Mouse (Mus musculus): ENCODE measurements around the gene Naip2. TPM values are rescaled to one million over a fixed set of nuclear protein-coding genes. Genes with fewer than 3 reads are reported as not detected.
"Not testable (repeated sequence)": the region's sequence is repeated elsewhere in the genome, so short reads cannot be mapped to it uniquely, and the experiment has no call there.

Naip2 gene
- under 1 TPM; 0.10 TPM for total RNA-seq (2021)
- long read RNA-seq, experiment 1 = 0 reads
- long read RNA-seq, experiment 2 = 0 reads

GRCm38 (mm10) chr13:100201659-100202333, at the start of gene Naip2:
Gene Naip2, minus strand, starts transcription at chr13:100202092.
- DNase-seq; intact Hi-C loops (cut with DNase I): not testable (repeated sequence)

- intact Hi-C loops (cut with DNase I); DNase-seq: not testable (repeated sequence)
Observed at GRCm38 (mm10) chr13:100246896-100247519, 45.1 kb upstream of the Naip2 start.

GRCm38 (mm10) chr13:100246223-100246622, 44.3 kb upstream of the Naip2 start, which contains the start of gene Naip5:
Gene Naip5, minus strand, starts transcription at chr13:100246323.
- intact Hi-C loops (cut with DNase I); DNase-seq: not testable (repeated sequence)

- DNase-seq = no peak
Observed at GRCm38 (mm10) chr13:100243702-100244101, 41.8 kb upstream of the Naip2 start.

GRCm38 (mm10) chr13:100213683-100214082, 11.8 kb upstream of the Naip2 start:
- not testable (repeated sequence) for DNase-seq

More at GRCm38 (mm10) chr13:100243702-100244101, 41.8 kb upstream of the Naip2 start:
- intact Hi-C loops (cut with DNase I) = no loop called here

GRCm38 (mm10) chr13:100210540-100210939, 8.6 kb upstream of the Naip2 start:
- intact Hi-C loops (cut with DNase I) = no loop called here
- DNase-seq = no peak

More at GRCm38 (mm10) chr13:100213683-100214082, 11.8 kb upstream of the Naip2 start:
- intact Hi-C loops (cut with DNase I) = not testable (repeated sequence)

GRCm38 (mm10) chr13:100203319-100203718, 1.4 kb upstream of the Naip2 start:
- intact Hi-C loops (cut with DNase I) = no loop called here
- DNase-seq = no peak

GRCm38 (mm10) chr13:100200778-100201177, 1.1 kb downstream of the Naip2 start:
- intact Hi-C loops (cut with DNase I) = no loop called here
- DNase-seq = no peak

- intact Hi-C loops (cut with DNase I) = no loop called here
- DNase-seq = no peak
Observed at GRCm38 (mm10) chr13:100195421-100195820, 6.5 kb downstream of the Naip2 start.

- DNase-seq; intact Hi-C loops (cut with DNase I): not testable (repeated sequence)
Observed at GRCm38 (mm10) chr13:100183111-100183510, 18.8 kb downstream of the Naip2 start.

- intact Hi-C loops (cut with DNase I); DNase-seq: not testable (repeated sequence)
Observed at GRCm38 (mm10) chr13:100174360-100174759, 27.5 kb downstream of the Naip2 start.

GRCm38 (mm10) chr13:100166378-100166777, 35.5 kb downstream of the Naip2 start:
- intact Hi-C loops (cut with DNase I); DNase-seq: not testable (repeated sequence)

GRCm38 (mm10) chr13:100162467-100162866, 39.4 kb downstream of the Naip2 start:
- DNase-seq; intact Hi-C loops (cut with DNase I): not testable (repeated sequence)

GRCm38 (mm10) chr13:100161171-100161870, 40.6 kb downstream of the Naip2 start:
- intact Hi-C loops (cut with DNase I); DNase-seq: not testable (repeated sequence)

- intact Hi-C loops (cut with DNase I) = no loop called here
- no peak for DNase-seq
Observed at GRCm38 (mm10) chr13:100156624-100157023, 45.3 kb downstream of the Naip2 start.

GRCm38 (mm10) chr13:100152659-100153058, 49.2 kb downstream of the Naip2 start:
- DNase-seq = no peak
- intact Hi-C loops (cut with DNase I) = no loop called here

- no peak for DNase-seq
- intact Hi-C loops (cut with DNase I) = no loop called here
Observed at GRCm38 (mm10) chr13:100141646-100142314, 60.1 kb downstream of the Naip2 start.

- intact Hi-C loops (cut with DNase I) = no loop called here
- no peak for DNase-seq
Observed at GRCm38 (mm10) chr13:100125258-100125643, 76.6 kb downstream of the Naip2 start.

- peak; percentile 85 to 88 for DNase-seq
- intact Hi-C loops (cut with DNase I) = no loop called here
Observed at GRCm38 (mm10) chr13:100124423-100125257, 77.3 kb downstream of the Naip2 start, which contains the start of gene Smn1. Gene Smn1, plus strand, starts transcription at chr13:100124852.
